Mouse (Mus musculus) liver, embryonic 14.5 days (tissue): Measurements from ENCODE around the gene B3gnt9.

Source experiments
- CTCF ChIP-seq: IDR thresholded peaks from 2 replicates; pipeline ENCODE4 v1.5.1; 2016; ENCODE audit warnings: antibody characterized with exemption, low read depth, control low read depth
- EP300 ChIP-seq: IDR thresholded peaks from 2 replicates; pipeline ENCODE4 v1.6.1; 2016; ENCODE audit warnings: antibody characterized with exemption, low read depth

DNA sequence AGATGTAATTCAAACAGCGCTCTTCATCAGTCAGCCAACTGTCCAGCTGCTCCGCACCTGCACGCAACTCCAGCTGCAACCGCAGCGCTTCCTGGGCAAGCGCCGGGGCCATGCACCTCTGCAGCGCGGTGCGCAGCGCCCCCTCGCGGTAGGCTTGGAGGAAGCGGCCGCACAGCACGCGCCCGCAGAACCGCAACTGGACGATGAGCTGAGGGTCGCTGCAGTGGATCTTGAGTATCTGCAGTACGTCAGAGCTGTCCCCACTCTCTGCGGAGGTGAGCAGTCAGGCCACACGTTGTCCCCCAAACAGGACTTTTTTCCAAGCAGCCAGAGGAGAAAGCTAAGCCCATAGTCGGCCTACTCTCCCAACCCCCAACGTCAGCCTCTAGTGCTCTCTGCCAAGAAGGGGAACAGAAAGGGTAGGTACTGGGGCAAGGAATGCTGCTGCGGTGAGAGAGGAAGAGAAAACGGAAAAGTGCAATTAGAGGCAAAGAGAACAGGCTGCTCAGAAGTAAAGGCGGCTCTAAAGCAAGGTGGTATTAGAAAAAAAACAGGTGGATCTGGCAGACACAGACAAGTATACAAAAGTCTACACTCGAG is 4.9 kb upstream of the B3gnt9 start:
- TF ChIP-seq CTCF (peak; percentile 99), EP300 (no peak)
